ENCODE assay signal across 17 mouse cellular contexts in genomic region chr14:48836071-48836470, GRCm38 (mm10).
"Had no signal": no experiment of that assay in that cellular context is flagged by ENCODE, and none has a peak within 500 bp of the region (broad histone marks: within the 10 kb centered on the region; RNA-seq: fewer than 3 reads in every experiment).

No protein-coding gene starts in this region.

- DNase-seq: kidney, adult 9 months; layer of hippocampus, adult 9-11 months; liver, embryonic 13.5 days; lung, adult 2 months; lung, postnatal 14 days; lung, postnatal 4 days; retina, postnatal 1 day; right cerebral cortex, postnatal 25 days; spleen, adult 18-20 months; thymus, postnatal 25 days had no signal

- H3K9ac ChIP-seq: liver, embryonic 13.5 days; midbrain, embryonic 12.5 days; neural tube, embryonic 12.5 days; neural tube, embryonic 15.5 days; stomach, embryonic 15.5 days had no signal

- H3K4me2 ChIP-seq: liver, embryonic 13.5 days; midbrain, embryonic 12.5 days; neural tube, embryonic 12.5 days; neural tube, embryonic 15.5 days; stomach, embryonic 15.5 days had no signal

- H3K36me3 ChIP-seq: liver, embryonic 13.5 days; midbrain, embryonic 12.5 days; neural tube, embryonic 12.5 days; neural tube, embryonic 15.5 days; stomach, embryonic 15.5 days had no signal

- H3K27me3 ChIP-seq: liver, embryonic 13.5 days; midbrain, embryonic 12.5 days; neural tube, embryonic 12.5 days; neural tube, embryonic 15.5 days; stomach, embryonic 15.5 days had no signal

- H3K27ac ChIP-seq: kidney, postnatal 0 days; layer of hippocampus, adult 2 months; liver, embryonic 13.5 days; neural tube, embryonic 12.5 days; neural tube, embryonic 15.5 days; stomach, embryonic 15.5 days had no signal

- H3K4me3 ChIP-seq: layer of hippocampus, adult 2 months; liver, embryonic 13.5 days; midbrain, embryonic 12.5 days; neural tube, embryonic 12.5 days; neural tube, embryonic 15.5 days; stomach, embryonic 15.5 days had no signal

- ATAC-seq: intestine, postnatal 0 days had no signal

- H3K4me1 ChIP-seq: liver, embryonic 13.5 days; midbrain, embryonic 12.5 days; neural tube, embryonic 12.5 days; stomach, embryonic 15.5 days had no signal

- H3K9me3 ChIP-seq: liver, embryonic 13.5 days; midbrain, embryonic 12.5 days; neural tube, embryonic 12.5 days; neural tube, embryonic 15.5 days; stomach, embryonic 15.5 days had no signal
